Mouse (Mus musculus): Measurements from ENCODE around the gene Fau. TPM values are rescaled to one million over a fixed set of nuclear protein-coding genes. Genes with fewer than 3 reads are reported as not detected.
"Not testable (repeated sequence)": the region's sequence is repeated elsewhere in the genome, so short reads cannot be mapped to it uniquely, and the experiment has no call there.

Gene Fau
- total RNA-seq, 2 experiments from 2014 or later: 410 to 473 TPM

- DNase-seq: no peak
- intact Hi-C loops (cut with DNase I): no loop called here
- no peak for TF ChIP-seq CTCF (IDR thresholded peaks at IDR 0.05)
- H3K27ac ChIP-seq: no peak overlapping the region
- H3K4me3 ChIP-seq: no peak overlapping the region
These were observed 28.7 kb upstream of the Fau start for GRCm38 (mm10) chr19:6028991-6029390.

- no peak for TF ChIP-seq CTCF (IDR thresholded peaks at IDR 0.05)
- intact Hi-C loops (cut with DNase I): no loop called here
- DNase-seq: no peak
- H3K27ac ChIP-seq: no peak overlapping the region
- H3K4me3 ChIP-seq: no peak overlapping the region
These were observed 28.2 kb upstream of the Fau start for GRCm38 (mm10) chr19:6029426-6029825.

GRCm38 (mm10) chr19:6030520-6031280 lies 26.9 kb upstream of the Fau start:
- H3K4me3 ChIP-seq: no peak overlapping the region
- intact Hi-C loops (cut with DNase I): no loop called here
- no peak overlapping the region for H3K27ac ChIP-seq
- no peak for TF ChIP-seq CTCF (IDR thresholded peaks at IDR 0.05)
- no peak for DNase-seq

- intact Hi-C loops (cut with DNase I): no loop called here
- DNase-seq: no peak
- H3K4me3 ChIP-seq: no peak overlapping the region
- no peak for TF ChIP-seq CTCF (IDR thresholded peaks at IDR 0.05)
- H3K27ac ChIP-seq: no peak overlapping the region
These were observed 21.6 kb upstream of the Fau start for GRCm38 (mm10) chr19:6035966-6036585.

- no peak overlapping the region for H3K4me3 ChIP-seq
- no peak for TF ChIP-seq CTCF (IDR thresholded peaks at IDR 0.05)
- DNase-seq: no peak
- no peak overlapping the region for H3K27ac ChIP-seq
- intact Hi-C loops (cut with DNase I): no loop called here
These were observed 19.9 kb upstream of the Fau start for GRCm38 (mm10) chr19:6037695-6038094.

GRCm38 (mm10) chr19:6038326-6038725 lies 19.3 kb upstream of the Fau start:
- intact Hi-C loops (cut with DNase I): no loop called here
- Histone ChIP-seq H3K4me3 (no peak overlapping the region), H3K27ac (no peak overlapping the region)
- no peak for TF ChIP-seq CTCF (IDR thresholded peaks at IDR 0.05)
- DNase-seq: no peak

- Histone ChIP-seq H3K27ac (no peak overlapping the region), H3K4me3 (no peak overlapping the region)
- TF ChIP-seq CTCF (IDR thresholded peaks at IDR 0.05): peak; percentile 29; the same call in 1 of the 2 replicates
- no peak for DNase-seq
- intact Hi-C loops (cut with DNase I): no loop called here
These were observed 17.6 kb upstream of the Fau start for GRCm38 (mm10) chr19:6040002-6040401.

GRCm38 (mm10) chr19:6042293-6042692 lies 15.4 kb upstream of the Fau start:
- intact Hi-C loops (cut with DNase I): no loop called here
- H3K4me3 ChIP-seq: no peak overlapping the region
- no peak for DNase-seq
- TF ChIP-seq CTCF (IDR thresholded peaks at IDR 0.05): no peak
- no peak overlapping the region for H3K27ac ChIP-seq

- H3K4me3 ChIP-seq; H3K27ac ChIP-seq; DNase-seq; intact Hi-C loops (cut with DNase I): not testable (repeated sequence)
- TF ChIP-seq CTCF (IDR thresholded peaks at IDR 0.05): peak; percentile 51
These were observed 13.5 kb upstream of the Fau start for GRCm38 (mm10) chr19:6044102-6044501.

- Histone ChIP-seq H3K27ac (peak overlapping the region; percentile 97), H3K4me3 (peak overlapping the region; percentile 97)
- intact Hi-C loops (cut with DNase I): loop anchor here (1.0 to 5.0 kb wide), 3 partner anchors 72 to 123 kb away; partner anchors contain the start of genes Cdc42ep2 and Sac3d1
- peak; percentile 16; the same call in 1 of the 2 replicates for TF ChIP-seq CTCF (IDR thresholded peaks at IDR 0.05)
- DNase-seq: no peak
These were observed 12.0 kb upstream of the Fau start for GRCm38 (mm10) chr19:6045366-6046293.

GRCm38 (mm10) chr19:6046294-6047153 lies 11.1 kb upstream of the Fau start, which contains the start of gene Syvn1:
Gene Syvn1 (plus strand): TSS chr19:6046576.
- intact Hi-C loops (cut with DNase I): loop anchor here (5.0 kb wide), 2 partner anchors 71 to 124 kb away; partner anchors contain the start of genes Cdc42ep2 and Sac3d1
- DNase-seq: peak; percentile 93
- H3K4me3 ChIP-seq: peak within 1 kb of the TSS; percentile 97
- peak within 1 kb of the TSS; percentile 97 for H3K27ac ChIP-seq
- TF ChIP-seq CTCF (IDR thresholded peaks at IDR 0.05): no peak
